Mouse (Mus musculus) 3134 (cell line): ENCODE data around the gene Tnnt3.

Experiments
- DNase-seq: peaks from one replicate; pipeline ENCODE4 v3.0.0-alpha.2; 2011; ENCODE audit warnings: low spot score; ENCODE audit not compliant: insufficient read length; ENCODE audit errors: extremely low read depth

Tnnt3 gene

DNA sequence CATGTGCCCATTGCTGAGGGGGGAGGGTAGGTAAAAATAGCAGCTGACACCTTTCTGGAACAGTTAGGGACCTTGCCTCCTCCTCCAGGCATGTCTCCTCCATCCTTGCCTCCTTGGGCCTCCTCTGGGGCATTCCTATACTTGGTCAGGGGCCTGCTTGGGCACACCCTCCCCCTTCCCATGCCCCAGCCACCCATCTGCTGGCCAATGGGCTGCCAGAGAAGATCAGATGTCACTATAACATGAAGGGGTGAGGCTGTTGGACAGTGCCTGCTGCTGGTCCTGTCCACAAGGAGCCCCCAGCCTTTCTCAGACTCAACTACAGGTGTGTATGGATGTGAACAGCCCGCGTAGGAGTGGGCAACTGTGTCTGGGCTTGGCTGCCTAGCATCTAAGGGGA lies at the start of gene Tnnt3:
TSS of gene Tnnt3 (plus strand) at position 262 of the 400 bp plus-strand sequence.
- no peak for DNase-seq

DNA sequence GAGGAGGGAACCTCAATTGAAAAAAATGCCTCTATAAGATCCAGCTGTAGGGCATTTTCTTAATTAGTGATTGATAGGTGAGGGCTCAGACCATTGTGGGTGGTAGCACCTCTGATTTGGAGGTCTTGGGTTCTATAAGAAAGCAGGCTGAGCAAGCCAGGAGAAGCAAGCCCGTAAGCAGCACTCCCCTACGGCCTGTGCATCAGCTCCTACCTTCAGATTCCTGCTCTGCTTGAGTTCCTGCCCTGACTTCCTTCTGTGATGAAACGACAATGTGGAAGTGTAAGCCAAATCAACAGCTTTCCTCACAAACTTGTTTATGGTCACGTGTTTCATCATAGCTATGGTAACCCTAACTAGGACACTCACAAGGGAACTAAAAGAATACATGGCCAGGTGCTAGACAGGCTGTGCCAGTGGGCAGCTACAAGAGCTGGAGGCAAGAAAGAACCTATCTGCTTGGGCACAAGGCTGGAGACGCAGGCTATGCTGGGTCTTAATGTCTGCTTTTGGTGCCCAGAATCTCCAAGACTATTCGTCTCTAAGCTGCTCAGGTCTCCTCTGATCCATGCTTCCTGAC lies 49.5 kb upstream of the Tnnt3 start:
- no peak for DNase-seq

DNA sequence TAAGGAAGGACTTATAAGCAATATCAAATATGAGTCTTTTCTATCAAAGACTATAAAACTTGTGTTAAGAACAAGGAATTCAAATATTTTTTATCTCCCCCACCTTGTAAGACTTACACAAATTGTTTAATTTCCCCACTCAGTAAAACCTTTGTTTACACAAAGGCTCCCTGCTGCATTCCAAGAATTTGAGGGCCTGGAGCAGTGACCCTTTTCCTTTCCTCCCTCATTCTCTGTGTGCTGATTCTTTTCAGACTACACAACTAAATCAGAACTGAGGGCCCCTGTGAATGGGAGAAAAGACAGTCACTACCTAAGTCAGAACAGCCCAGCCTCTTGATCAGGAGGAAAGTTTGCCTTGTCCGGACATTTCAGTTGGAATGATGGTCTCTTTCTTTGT lies 43.9 kb upstream of the Tnnt3 start:
- no peak for DNase-seq

DNA sequence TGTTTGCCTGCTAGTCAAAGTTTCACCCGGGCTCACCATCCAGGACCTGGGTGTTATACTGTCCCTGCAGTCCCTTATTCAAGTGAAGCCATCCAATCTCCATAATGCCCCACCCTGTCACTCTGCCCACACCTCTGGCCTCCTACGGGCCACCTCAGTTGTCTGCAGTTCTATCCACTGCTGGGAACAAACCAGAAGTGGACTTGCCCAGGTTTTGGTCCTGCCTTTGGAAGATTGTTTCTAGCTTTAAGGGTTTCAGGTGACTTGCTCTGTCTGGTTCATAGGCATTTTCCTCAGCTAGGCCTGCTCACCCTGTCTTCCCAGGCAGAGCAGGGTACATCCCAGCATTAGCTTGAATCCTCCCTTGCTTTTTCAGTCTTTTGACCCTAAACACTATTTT lies 43.4 kb upstream of the Tnnt3 start:
- DNase-seq = no peak

DNA sequence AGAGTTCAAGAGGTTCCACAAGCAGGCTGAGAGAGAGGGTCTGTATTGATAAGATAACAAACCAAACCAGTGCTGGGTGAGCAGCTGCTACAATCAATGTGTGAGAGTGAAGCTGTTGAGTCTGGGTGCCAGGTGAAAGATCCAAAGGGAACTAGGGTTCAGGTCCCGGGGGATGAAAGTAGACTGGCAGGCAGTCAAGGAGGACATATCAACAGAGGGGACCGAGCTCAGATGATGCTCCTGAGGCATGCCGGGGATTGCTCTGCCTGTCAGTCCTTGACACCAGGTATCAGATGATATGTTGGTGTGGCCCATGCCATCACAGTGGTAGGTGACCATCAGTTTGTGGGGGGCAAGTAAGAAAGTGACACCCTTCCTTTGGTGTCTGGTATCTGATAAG lies 41.8 kb upstream of the Tnnt3 start:
- no peak for DNase-seq

DNA sequence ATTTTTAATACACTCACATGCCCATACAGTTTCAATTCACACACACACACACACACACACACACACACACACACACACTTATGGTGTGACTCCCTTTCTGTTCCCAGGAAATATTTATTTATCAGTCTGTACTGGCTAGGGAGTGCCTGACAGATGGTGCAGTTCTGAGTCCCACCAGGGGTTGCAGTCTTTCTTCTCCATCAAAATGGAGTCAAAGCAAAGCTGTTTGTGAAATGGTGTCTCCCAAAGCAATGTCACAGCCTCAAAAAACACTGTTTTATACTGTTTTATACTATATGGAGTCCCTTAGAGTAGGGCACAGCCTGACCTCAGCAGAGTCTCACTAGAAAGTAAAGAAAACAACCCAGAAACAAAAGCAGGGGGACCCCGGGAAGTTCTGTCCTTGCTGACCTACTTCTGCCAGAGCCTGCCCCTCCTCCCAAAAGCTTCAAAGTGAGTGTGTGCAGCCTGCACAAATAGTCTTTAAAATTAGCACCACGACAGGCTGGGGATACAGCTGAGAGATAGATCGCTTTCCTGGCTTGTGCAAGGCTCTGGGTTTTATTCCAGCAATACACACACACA lies 41.3 kb upstream of the Tnnt3 start:
- DNase-seq = no peak

DNA sequence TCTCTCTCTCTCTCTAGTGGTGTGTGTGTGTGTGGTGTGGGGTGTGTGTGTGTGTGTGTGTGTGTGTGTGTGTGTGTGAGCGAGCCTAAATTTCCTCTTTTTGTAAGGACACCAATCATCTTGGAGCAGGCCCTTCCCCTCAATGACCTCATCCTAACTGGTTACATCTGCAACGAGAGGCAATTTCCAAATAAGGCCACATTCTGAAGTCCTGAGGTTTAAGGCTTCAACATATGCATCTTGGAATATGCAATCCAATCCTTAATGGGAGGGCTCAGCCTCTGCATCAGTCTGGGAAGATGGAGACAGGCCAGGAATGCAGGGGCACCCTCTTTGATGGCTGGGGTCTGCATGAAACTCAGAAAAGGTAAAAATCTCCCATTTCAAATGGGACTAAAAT lies 40.6 kb upstream of the Tnnt3 start:
- DNase-seq = no peak

DNA sequence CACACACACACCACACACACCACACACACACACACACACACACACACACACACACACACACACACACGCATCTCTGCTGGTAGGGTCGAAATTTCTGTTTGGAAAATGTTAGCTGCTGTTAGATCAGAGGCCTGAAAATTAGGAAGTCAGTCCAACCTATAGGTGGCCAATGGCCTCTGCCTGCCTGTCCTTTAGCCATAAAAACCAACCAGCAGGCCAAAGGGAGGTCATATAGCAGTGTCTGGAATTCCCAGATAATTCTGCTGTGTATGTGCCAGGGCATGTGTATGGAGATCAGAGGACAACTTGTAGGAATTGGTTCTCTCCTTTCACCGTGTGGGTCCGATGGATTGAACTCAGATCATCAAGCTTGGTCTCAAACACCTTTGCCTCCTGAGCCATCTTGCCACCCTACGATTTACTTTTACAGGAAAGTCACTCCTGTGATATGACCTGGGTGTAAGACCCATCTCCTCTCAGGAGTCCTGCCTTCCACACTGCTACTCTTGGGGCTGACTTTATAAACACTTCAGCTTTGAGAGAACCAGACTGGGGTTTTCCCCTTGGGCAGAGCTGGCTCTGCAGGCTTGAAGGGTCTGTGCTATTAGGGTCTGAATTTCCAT lies 39.8 kb upstream of the Tnnt3 start:
- DNase-seq = no peak

DNA sequence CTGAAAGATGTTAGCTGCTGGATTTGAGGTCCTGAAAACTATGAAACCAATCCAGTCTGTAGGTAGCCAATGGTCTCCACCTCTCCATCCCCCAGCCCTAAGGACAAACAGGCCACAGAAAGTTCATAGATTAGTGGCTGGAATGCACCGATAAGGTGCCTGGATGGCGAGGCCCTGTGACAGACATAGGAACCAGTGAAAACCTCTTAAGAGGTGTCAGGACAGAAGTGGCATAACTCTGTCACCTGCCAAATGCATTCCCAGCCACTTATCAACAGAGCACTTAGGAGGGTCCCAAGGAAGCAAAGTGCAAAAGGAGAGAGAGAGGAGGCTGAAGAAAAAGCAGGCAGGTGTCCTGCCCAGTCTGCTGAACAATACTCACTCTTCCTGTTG lies 39.3 kb upstream of the Tnnt3 start:
- no peak for DNase-seq

DNA sequence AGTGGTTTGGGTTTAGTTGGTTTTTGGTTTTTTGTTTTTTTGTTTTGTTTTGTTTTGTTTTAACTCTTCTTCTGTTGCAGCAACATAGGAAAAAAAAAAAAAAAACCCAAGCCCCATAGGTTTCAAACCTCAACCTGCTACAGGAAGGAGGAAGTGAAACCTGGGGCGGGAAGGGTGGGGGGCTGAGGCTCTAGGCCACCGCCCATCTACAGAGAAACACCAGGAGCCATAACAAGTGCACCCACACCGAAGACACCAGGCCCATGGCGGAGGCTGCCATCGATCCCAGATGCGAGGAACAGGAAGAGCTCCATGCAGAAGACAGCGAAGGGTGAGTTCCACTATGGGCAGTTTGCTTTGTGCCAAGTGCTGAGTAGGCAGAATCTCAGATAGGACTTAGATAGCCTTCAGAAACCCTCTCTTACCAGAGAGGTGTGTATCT lies 38.0 kb upstream of the Tnnt3 start, which contains the start of gene Lsp1:
TSS of gene Lsp1 (plus strand) at position 174 of the 442 bp plus-strand sequence.
- DNase-seq = no peak

DNA sequence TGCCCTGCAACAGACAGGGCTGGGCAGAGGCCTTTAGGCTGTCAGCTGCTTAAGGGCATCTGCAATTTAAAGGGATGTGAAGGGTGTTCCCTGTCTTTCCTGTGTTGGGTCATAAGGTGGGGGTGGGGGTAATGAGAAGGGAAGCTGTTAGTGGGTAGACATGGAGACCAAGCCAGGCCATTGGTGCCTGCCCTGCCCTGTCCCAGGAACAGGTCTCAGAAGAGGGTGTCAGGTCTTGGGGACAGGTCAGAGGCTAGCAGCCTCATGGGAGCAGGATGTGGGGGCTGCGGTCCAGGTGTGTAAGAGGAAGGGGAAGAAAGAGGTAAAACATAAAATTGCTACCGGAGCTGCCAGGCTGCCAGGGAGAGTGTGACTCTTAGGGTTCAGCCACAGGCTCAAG lies 37.2 kb upstream of the Tnnt3 start:
- DNase-seq = no peak

DNA sequence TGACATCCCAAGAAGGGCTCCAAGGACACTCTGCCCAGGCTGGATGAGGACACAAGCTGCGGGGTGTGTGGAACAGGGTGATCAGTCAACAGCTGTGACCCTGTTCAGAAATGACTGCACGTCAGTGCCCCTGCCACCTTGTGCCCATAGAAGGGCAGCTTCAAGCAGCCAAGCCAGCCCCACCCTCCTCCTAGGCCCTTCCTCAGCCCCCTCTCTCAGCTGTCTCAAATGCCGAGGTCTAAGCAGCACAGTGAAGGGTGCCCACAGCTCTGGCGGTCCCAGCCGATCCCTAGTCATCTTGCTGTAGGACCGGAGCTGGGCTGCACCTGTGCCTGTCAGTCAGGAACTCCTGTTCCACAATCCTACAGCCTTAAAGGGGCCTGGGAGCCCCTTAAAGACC lies 36.4 kb upstream of the Tnnt3 start:
- DNase-seq = no peak

DNA sequence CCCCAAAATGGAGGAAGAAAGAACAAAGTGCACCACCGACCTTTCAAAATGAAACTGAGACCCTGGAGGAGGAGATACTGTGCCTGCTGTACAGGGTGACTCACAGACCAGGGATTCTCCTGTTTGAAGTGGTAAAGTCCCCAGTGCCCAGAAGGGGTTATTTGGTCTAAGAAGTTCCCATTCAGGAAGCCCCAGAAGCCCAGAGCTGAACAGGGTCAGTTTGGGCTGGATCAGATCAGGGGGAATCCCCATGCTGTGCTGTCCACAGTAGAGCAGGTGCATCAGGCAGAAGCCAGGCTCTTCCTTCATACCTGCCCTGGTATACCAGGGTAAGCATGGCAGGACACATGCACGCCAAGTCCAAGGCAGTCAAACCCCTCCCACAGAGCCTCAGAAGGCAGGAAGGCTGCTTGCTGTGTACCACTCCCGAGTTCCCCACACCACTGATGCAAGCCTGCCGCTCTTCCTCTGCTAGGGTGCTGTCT lies 36.0 kb upstream of the Tnnt3 start:
- DNase-seq = no peak

DNA sequence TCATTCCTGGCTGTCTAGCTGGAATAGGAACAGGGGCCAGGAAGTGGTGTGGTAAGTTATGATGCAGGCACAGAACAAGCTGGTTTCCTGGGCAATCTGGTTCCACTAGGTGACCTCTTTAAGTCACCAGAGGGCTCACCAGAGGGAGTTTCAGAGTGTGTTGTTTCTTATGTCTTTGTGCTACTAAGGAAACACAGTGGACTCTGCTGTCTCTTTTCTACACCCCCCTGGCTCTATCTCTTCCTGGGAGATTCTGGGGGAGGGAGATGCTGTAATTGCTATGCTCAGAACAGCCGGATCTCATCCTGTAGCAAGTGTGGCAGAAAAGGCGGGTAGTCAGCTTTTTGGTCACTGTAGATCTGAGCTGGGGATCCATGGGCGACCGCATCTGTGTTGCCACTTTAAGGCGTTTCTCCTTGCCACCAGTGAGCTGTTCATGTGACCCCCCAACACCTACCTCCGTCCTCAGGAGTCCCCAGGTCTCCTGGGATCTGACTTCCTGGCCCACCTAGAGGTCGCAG lies 28.4 kb upstream of the Tnnt3 start:
- DNase-seq = no peak

DNA sequence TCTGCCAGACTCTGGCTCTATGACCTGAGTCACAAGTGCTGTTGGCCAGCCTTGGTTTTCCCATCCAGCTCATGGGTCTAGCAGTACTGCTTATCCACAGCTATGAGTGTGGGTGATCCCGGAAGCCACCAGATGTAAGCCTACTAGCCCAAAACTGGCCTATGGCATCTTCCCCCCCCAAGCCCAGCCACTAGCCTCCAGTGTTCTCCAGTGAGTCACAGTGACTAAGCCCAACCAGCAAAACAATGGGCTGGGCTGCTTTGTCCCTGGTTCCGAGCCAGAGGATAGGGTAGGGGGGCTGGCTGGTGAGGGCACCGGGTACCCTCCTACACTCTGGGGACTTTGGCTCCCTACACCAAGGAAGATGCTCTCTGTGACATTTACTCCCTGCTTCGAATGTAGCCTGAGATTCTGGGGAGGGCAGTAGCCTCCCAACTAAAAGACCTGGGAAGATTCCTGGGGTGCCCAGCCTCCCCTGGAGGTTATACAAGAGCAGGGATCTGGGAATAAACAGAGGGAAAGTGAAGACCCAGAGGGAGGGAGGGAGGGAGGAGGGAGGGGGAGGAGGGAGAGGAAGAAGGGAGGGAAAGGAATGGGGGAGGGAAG lies 27.7 kb upstream of the Tnnt3 start:
- DNase-seq = peak; percentile 83

DNA sequence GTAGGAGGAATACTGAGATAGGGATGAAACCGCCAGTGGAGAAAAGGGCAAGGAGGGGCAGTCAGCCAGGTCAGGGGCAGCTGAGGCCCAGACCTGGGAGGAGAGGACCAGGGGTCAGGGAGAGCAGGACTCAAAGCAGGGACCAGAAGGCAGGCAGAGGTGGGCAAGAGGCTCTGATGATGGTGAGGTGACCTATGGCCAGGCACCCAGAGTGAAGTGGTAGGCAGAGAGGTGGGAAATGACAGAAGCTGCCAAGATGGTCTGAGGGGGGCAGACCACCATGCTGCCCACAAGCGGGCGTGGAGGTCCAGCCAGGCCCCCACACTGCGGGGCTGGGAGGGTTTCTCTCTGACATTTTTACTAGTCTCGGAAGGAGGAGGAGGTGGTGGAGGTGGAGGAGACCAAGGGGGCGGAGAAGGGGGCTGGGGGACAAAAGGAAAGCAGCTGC lies 27.2 kb upstream of the Tnnt3 start:
- DNase-seq = peak; percentile 45

DNA sequence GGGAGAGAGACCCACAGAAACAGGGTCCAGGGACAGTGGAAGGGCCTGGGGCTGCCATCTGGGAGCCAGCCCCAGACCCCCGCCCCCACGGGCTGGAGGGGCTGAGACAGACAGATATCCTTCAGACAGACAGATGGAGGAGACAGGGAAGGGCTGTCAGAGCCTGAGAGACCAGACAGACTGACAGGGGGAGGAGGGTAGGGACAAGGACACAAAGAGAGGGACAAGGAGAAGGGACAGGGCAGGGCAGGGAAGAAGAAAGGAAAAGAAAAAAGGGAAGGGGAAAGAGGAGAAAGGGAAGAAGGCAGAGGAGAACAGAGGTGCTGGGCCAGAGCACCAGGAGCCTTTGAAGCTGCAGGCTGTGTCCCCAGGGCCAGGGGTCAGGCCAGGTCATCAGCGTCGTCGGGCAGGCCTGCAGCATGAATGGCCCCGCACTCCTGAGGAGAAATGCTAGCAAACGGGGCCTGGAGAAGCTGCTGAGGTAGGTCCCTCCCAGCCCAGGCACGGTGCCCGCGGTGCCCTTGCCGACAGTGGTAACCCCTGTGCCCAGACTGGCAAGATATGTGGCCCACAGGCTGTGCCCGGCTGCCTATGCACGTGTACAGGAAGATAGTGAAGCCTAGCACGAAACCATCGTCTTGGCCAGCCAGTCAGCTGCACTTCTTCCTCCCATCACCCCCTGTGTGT lies 26.6 kb upstream of the Tnnt3 start:
- peak; percentile 52 for DNase-seq

DNA sequence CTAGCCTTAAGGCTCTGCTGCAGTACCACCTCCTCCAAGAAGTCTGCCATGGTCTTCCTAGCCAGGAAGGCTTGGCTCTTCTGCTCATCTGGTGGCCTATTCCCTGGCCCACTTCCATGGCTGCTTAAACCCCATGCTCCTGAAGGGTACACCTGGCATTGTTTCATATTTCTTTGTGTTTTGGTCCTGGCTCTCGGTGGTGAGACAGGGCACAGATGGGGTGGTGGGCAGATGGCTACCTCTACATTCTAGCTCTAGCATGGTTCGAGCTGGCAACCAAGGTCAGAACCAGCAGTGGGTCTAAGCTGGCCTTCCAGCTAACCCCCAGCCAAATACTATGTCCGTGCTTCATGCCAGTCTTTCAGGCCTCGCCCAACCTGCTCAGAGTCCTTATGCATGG lies 25.7 kb upstream of the Tnnt3 start:
- DNase-seq = no peak

DNA sequence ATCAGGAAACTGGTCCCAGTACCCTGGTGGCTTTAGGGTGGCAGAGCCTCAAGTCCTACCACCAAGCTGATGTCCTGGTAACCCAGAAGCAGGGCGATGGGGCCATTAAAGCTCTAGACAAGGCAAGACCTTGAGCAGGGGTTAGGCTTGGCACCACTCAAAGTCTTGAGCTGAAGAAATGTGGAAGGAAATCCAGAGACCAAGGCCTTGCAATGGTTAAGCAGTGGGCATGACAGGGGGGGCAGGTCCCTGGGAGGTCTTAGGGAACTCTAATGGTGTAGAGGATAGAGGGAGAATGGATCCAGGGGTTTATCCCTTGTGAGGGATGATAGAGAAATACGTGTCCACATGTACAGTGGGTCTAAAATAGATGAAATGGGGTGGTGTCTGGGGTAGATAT lies 25.2 kb upstream of the Tnnt3 start:
- DNase-seq = no peak

DNA sequence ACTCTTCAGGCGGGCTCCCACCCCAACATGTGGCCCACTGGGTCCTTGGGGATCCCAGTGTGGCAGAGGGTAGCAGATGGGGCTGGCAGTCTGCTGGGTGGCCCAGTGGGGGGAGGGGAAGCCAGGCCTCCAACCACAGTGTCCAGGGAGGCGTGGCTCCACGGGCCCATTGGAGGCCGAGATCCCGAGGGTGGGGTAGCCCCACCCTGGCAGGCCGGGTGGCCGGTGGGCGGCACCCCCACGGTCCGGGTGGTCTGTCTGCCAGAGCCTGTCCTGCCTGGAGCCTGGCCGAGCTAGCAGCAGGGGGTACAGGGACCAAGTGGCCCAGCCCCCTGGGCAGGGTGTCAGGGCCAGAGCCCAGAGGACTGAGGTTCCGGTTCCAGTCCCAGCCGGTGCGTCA lies 23.8 kb upstream of the Tnnt3 start:
- no peak for DNase-seq

DNA sequence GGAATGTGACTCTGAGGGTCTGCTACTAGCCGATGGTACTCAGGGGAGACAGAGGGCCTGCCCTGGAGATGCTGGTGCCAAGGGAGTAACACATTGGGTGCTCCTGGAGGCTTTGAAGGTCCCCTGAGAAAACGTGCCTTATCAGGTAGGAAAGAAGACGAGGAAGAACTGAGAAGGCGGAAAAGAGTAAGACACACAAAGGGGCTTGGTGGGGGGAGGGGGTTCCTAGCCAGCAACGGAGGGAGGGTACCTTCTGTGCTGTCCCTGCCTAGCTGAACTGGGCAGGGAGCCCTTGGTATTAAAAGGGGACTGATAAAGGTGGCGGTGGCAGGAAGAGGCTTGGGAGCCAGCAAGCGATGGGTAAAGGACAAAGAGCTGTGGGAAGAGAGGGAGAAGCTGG lies 23.0 kb upstream of the Tnnt3 start:
- DNase-seq = no peak
